Mouse (Mus musculus) midbrain, embryonic 13.5 days (tissue): ENCODE data around the gene Trpm2. TPM values are rescaled to one million over a fixed set of nuclear protein-coding genes. Genes with fewer than 3 reads are reported as not detected.

Experiments
- ATAC-seq: fragments of 200-750 bp; cut with Nextera tagmentation; 2 replicates; pipeline ENCODE4 v1.8.0; 2017; ENCODE audit warnings: mild to moderate bottlenecking, moderate TSS enrichment, moderate library complexity
- H3K27ac ChIP-seq: fragments of 300-500 bp; sonication (generic); 2 replicates; pipeline ENCODE4 v1.5.1; 2015; ENCODE audit warnings: inconsistent platforms, mild to moderate bottlenecking, moderate library complexity
- H3K27me3 ChIP-seq: fragments of 300-500 bp; sonication (generic); 2 replicates; pipeline ENCODE4 v1.6.1; 2015; ENCODE audit warnings: mild to moderate bottlenecking, inconsistent platforms
- H3K36me3 ChIP-seq: fragments of 300-500 bp; sonication (generic); 2 replicates; pipeline ENCODE4 v1.6.1; 2015; ENCODE audit warnings: mild to moderate bottlenecking, inconsistent platforms
- H3K4me1 ChIP-seq: fragments of 300-500 bp; sonication (generic); replicated peaks from 2 replicates; pipeline ENCODE4 v1.6.1; 2015; ENCODE audit warnings: inconsistent platforms
- H3K4me2 ChIP-seq: fragments of 300-500 bp; sonication (generic); replicated peaks from 2 replicates; pipeline ENCODE4 v1.6.1; 2015; ENCODE audit warnings: moderate library complexity, mild to moderate bottlenecking, inconsistent platforms
- H3K4me3 ChIP-seq: fragments of 300-500 bp; sonication (generic); replicated peaks from 2 replicates; pipeline ENCODE4 v1.5.1; 2015; ENCODE audit warnings: mild to moderate bottlenecking, inconsistent platforms
- H3K9ac ChIP-seq: fragments of 300-500 bp; sonication (generic); replicated peaks from 2 replicates; pipeline ENCODE4 v1.6.1; 2015; ENCODE audit warnings: mild to moderate bottlenecking, inconsistent platforms
- H3K9me3 ChIP-seq: fragments of 300-500 bp; sonication (generic); 2 replicates; pipeline ENCODE4 v1.6.1; 2016; ENCODE audit warnings: mild to moderate bottlenecking, inconsistent platforms
- WGBS: fragments of 180-500 bp; shearing (Covaris S2); methylation state at CpG from one replicate; pipeline ENCODE4 v1.1.7; 2015; 5-methylcytosine and 5-hydroxymethylcytosine counted together
- polyA plus RNA-seq: library from polyadenylated mRNA; unstranded; fragments of >200 nt; fragmentation: Nextera tagmentation; extraction: Ambion mirVana; gene quantifications from 2 replicates; pipeline ENCODE4 v1.2.1, GENCODE M21; 2015

Trpm2 gene
- polyA plus RNA-seq, 1 experiment from 2014 or later = 2.7 TPM

DNA sequence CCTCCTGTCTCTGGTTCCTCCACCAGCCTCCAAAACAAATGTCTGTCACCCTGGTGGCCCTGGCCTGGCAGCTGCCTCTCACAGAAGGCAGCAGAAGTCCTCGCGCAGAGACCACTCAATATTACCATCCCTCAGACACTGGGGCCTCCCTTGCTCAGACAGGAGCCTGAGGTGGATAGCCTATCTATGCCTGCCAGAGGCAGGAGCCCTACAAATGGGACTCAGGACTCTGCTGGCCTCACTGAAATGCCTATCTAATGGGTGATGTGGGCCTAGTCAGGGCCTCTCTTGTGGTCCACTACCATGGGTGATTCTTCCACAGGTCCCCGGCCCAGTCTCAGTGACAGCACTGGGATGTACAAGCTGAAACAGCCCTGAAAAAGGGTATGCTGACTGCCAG is 37.8 kb upstream of the Trpm2 start:
- Histone ChIP-seq H3K4me3 (peak overlapping the region; percentile 81), H3K9me3 (no peaks in the 10 kb centered on the region), H3K36me3 (no peaks in the 10 kb centered on the region), H3K27me3 (0 out of 2 replicates have a peak, but pooled peaks cover 2% of the 10 kb centered on the region), H3K4me1 (peaks cover 36% of the 10 kb centered on the region), H3K27ac (0 out of 2 replicates have a peak overlapping the region, but pooled peaks have one; percentile 35), H3K4me2 (peak overlapping the region; percentile 87), H3K9ac (peak overlapping the region; percentile 89)
- ATAC-seq = no peak
- WGBS = 81% methylated on average over 3 of the region's 3 CpGs

DNA sequence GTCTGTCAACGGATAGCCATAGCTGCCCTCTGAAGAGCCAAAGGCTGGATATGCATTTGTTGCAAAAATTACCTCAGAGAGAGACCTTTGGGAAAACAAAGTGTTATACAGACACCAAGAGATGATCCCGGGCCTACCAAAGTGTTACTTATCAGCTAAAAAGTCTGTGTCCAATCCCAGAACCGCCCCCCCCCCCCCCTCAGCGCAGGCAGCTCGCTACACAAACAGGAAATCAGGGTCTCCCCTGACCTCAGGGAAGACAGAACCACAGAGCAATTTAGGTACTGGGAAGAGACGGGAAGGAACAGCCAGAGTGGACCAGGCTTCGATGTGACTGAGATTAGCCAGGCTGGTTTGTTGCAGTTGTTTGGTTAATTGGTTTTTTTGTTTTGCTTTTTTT is 36.8 kb upstream of the Trpm2 start:
- Histone ChIP-seq H3K27me3 (0 out of 2 replicates have a peak, but pooled peaks cover 2% of the 10 kb centered on the region), H3K27ac (no peak overlapping the region), H3K4me2 (0 out of 2 replicates have a peak overlapping the region, but pooled peaks have one; percentile 6), H3K9me3 (no peaks in the 10 kb centered on the region), H3K9ac (peak overlapping the region; percentile 21; the same call in 1 of the 2 replicates), H3K4me3 (no peak overlapping the region), H3K36me3 (peaks cover 6% of the 10 kb centered on the region), H3K4me1 (peaks cover 36% of the 10 kb centered on the region)
- no peak for ATAC-seq
- 61% methylated on average over 7 of the region's 7 CpGs for WGBS

DNA sequence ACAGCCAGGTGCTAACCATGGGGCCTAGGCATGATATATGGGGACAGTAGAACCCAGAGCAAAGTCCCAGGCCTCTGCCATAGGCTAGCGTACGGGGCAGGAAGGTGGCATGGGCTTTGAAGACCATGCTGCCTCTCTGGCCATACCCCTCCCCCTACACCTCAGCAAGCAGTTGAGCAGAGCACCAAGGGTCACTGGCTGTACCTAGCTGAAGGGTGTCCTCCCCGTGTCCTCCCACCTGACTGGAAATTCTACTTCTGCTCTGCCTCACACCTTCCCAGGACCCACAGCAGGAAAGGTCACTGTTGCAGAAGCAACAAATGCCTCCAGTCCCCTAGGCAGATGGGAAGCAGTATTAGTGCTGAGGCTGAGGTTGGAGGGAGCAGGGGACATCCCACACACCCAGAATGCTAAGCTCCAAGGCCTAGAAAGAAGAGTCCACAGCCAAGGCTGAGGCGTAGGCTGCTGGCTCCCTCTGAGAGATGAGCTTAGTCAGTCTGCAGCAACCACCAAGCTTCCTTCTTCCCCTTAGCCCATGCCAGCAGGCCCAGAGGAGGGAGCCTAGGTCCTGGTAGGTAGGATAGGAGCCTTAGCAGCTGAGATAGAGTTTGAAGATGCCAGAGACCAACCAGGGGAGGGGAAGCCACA is 35.6 kb upstream of the Trpm2 start:
- no peak for ATAC-seq
- Histone ChIP-seq H3K27me3 (0 out of 2 replicates have a peak, but pooled peaks cover 2% of the 10 kb centered on the region), H3K4me3 (no peak overlapping the region), H3K4me1 (peaks cover 36% of the 10 kb centered on the region), H3K9ac (0 out of 2 replicates have a peak overlapping the region, but pooled peaks have one; percentile 21), H3K36me3 (peaks cover 19% of the 10 kb centered on the region), H3K9me3 (no peaks in the 10 kb centered on the region), H3K27ac (no peak overlapping the region), H3K4me2 (no peak overlapping the region)
- WGBS = 86% methylated on average over 4 of the region's 4 CpGs

DNA sequence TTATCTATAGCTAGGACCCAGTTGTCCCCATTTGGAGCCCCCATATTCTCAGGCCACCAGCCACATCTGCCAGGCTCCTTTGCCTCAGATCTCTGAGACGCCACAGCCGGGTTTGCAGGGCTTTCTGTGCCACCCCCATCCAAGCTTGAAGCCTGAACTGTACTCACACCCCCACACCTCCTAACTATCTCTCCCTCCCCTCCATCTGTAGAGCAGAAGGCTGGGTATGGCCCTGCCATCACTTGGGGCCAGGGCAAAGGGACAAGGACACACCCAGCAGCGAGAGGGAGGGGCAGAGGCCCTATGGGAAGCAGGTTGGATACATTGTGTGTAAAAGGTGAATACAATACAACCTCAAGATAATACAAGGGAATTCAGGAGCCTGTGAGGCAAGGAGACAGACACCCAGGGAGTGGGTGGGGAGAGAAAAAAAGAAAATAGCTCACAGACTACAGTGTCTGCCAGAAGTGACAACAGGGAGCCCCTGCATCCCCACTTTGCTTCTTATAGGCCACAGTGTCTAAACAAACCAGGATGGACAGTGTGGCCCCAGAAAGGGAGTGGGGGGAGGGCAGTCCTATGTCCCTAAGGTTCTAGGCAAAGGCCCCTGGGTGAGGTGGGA is 34.2 kb upstream of the Trpm2 start:
- no peak for ATAC-seq
- Histone ChIP-seq H3K4me2 (no peak overlapping the region), H3K9ac (no peak overlapping the region), H3K36me3 (peaks cover 32% of the 10 kb centered on the region), H3K4me1 (peaks cover 36% of the 10 kb centered on the region), H3K9me3 (no peaks in the 10 kb centered on the region), H3K4me3 (no peak overlapping the region), H3K27ac (no peak overlapping the region), H3K27me3 (no peaks in the 10 kb centered on the region)
- WGBS = 98% methylated on average over 3 of the region's 3 CpGs

DNA sequence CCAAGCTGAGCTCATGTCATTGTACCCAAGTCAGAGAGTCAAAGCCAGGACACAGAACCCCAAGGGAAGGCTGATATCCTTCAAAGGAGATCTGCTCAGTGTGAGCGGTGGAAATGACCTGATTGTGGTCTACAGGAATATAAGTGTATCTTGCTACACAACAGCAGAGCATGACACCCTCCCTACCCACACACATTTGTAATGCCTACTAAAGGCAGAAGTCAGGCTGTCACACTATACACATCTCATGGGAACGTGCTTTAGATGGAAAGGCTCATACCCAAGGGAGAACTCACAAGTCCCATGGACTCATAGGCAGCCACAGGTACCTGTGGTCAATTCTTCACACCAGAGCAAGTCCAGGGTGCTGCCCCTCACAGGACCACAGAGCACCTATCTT is 32.0 kb upstream of the Trpm2 start:
- no peak for ATAC-seq
- 96% methylated on average over 2 of the region's 2 CpGs for WGBS
- no peak overlapping the region for H3K4me2 ChIP-seq
- H3K4me3 ChIP-seq = no peak overlapping the region
- H3K9me3 ChIP-seq = no peaks in the 10 kb centered on the region
- peaks cover 18% of the 10 kb centered on the region for H3K4me1 ChIP-seq
- no peak overlapping the region for H3K27ac ChIP-seq
- no peaks in the 10 kb centered on the region for H3K27me3 ChIP-seq
- H3K9ac ChIP-seq = no peak overlapping the region
- peaks cover 55% of the 10 kb centered on the region for H3K36me3 ChIP-seq

DNA sequence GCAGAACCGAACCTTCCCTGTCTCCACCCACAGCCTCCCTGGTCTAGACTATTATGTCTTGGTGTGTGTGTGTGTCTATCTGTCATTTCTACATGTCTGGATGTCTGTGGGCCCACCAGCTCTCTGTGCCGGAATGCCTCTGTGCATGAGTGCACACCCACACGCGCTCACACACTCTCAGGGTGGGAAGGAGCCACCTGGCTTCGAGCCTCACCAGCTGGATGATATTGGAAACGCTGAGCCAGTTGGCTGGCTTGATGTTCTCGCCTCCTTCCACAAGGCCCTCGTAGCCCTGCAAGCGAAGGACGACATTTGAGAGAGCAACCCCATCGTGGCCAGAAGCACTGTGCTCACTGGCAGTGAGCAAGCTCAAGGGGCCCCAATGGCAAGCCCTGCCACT is 31.4 kb upstream of the Trpm2 start:
- Histone ChIP-seq H3K27ac (no peak overlapping the region), H3K9ac (no peak overlapping the region), H3K36me3 (peaks cover 60% of the 10 kb centered on the region), H3K27me3 (no peaks in the 10 kb centered on the region), H3K4me2 (no peak overlapping the region), H3K9me3 (no peaks in the 10 kb centered on the region), H3K4me1 (peaks cover 13% of the 10 kb centered on the region), H3K4me3 (no peak overlapping the region)
- 91% methylated on average over 11 of the region's 11 CpGs for WGBS
- no peak for ATAC-seq

DNA sequence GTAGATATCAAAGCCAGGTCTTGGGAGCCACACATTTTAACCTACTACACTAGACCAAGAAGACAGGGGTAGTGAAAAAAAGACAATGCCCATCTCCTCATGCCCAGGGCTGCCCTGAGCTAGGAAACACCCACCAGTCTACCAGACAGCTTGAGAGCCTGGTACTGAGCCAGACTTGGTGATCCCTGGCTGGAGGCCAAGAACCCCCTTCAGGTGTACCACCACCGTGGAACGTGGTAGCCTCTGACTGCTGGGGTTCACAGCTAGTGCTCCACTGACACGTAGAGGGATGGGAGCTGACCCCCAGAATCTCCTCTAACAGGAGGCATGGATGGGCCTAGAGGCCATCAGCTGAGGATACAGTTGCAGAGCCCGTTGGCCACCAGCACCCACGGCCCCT is 29.8 kb upstream of the Trpm2 start:
- Histone ChIP-seq H3K4me2 (no peak overlapping the region), H3K4me3 (no peak overlapping the region), H3K27ac (no peak overlapping the region), H3K27me3 (no peaks in the 10 kb centered on the region), H3K36me3 (peaks cover 76% of the 10 kb centered on the region), H3K9ac (no peak overlapping the region), H3K4me1 (no peaks in the 10 kb centered on the region), H3K9me3 (no peaks in the 10 kb centered on the region)
- ATAC-seq = no peak
- 98% methylated on average over 5 of the region's 5 CpGs for WGBS

DNA sequence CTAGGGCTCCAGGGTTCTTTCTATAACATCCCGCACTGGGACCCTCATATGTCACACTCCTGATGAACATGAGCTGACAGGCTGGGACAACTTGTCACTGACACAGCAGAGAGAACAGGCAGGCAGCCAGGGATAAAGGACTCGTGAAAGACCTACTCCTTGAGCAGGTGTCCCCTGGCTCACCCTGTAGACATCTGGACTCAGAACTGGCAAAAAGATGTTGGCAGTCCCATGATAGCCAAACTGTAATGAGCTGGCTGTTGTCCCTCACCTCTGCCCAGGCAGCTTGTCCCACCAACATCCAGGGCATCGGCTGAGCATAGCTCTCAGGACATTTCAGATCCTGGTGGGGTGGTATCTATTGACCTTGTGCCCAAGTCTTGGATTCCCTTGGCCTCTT is 25.3 kb upstream of the Trpm2 start:
- Histone ChIP-seq H3K9me3 (no peaks in the 10 kb centered on the region), H3K36me3 (peaks cover 96% of the 10 kb centered on the region), H3K4me3 (no peak overlapping the region), H3K9ac (no peak overlapping the region), H3K27ac (no peak overlapping the region), H3K4me1 (no peaks in the 10 kb centered on the region), H3K27me3 (no peaks in the 10 kb centered on the region), H3K4me2 (no peak overlapping the region)
- no peak for ATAC-seq
- WGBS = 93% methylated on average over 3 of the region's 3 CpGs

DNA sequence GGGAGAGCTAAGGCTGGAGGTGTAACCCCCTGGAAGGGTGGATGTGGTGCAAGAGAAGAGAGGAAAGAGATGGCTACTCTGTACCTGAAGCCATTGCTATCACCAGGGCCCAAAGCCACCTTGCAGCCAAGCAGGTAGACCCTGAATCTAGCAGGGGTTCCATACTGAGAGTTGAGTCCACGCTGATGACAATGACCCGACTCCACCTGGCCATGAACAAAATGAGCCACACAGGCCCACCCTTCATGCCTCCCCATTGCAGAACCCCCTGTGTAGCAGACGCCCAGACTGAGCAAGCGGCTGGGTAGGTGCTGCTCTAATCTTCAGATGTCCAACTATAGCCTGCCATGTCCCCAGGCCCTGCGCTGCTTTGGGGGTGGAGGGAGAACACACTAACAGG is 15.4 kb upstream of the Trpm2 start:
- H3K4me3 ChIP-seq = no peak overlapping the region
- H3K27ac ChIP-seq = no peak overlapping the region
- H3K9me3 ChIP-seq = no peaks in the 10 kb centered on the region
- no peaks in the 10 kb centered on the region for H3K4me1 ChIP-seq
- WGBS = 77% methylated on average over 5 of the region's 5 CpGs
- no peak for ATAC-seq
- no peak overlapping the region for H3K9ac ChIP-seq
- no peak overlapping the region for H3K4me2 ChIP-seq
- H3K36me3 ChIP-seq = peaks cover 69% of the 10 kb centered on the region
- no peaks in the 10 kb centered on the region for H3K27me3 ChIP-seq

DNA sequence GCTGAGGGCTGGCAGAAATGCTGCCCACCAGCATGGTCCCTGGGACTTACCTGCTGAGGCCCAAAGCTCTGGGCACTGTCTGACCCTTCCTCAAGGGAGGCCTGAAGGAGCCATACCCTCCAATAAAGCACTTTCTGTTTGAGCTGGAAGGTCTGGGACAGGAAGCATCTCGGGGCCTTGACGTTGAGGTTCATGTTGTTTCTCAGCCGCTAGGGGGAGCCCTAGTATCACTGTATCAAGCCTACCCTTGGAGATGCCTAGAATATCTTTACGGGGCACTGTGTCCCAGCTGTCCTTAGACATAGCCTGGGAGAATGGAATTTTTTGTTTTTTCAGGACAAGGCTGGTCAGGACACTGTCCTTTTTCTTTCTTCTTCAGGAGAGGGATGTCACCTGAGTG is 14.3 kb upstream of the Trpm2 start:
- Histone ChIP-seq H3K36me3 (peaks cover 68% of the 10 kb centered on the region), H3K9me3 (no peaks in the 10 kb centered on the region), H3K27me3 (no peaks in the 10 kb centered on the region), H3K4me2 (no peak overlapping the region), H3K4me3 (no peak overlapping the region), H3K4me1 (peaks cover 4% of the 10 kb centered on the region), H3K9ac (no peak overlapping the region), H3K27ac (no peak overlapping the region)
- ATAC-seq = peak; percentile 53
- WGBS = 1% methylated on average over 4 of the region's 4 CpGs

DNA sequence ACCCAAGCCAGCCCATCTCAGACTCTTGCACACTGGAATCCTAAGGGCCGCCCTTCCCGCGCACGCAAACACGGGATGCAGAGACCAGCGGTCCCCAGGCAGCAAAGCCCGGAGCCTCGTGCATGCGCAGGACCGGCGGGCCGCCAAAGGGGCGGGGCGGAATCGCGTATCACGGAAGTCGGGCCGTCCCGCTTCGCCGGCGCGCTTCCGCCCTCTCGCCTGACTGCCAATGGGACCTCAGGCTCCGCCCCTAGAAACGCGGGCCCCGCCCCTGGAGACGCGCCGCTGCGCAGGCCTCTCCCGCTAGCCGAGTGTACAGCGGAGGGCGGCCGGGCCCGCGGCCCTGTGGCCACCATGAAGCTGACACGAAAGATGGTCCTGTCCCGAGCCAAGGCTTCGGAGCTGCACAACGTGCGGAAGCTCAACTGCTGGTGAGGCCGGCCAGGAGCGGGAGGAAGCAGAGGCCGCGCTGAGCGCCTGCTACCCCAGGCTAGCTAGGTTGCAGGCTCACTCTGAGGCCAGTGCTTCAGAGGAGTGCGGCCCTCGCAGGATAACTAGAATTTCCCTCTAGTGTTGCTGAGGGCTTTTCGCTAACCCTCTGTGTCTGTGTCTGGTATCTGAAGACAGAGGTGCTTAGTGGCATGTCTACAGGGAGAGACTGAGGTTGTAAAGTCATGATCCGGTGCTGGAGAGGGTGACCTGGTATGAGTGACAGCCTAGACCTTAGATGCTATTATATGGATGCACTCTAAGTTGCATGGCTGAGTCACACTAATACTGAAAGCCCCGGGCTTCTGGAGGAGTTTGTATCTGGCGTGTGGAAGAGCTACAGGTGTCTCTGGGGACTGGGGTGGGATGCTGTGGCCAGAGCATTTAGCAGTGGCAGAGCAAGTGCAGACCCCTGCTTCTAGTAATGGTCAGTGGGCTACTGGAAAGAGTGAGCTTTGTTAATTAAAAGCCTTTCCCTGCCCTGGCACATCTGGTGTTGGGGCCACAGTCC is 8.3 kb upstream of the Trpm2 start, which contains the start of gene 1810043G02Rik:
TSS of gene 1810043G02Rik (plus strand) at position 174 of the 1,000 bp plus-strand sequence.
- Histone ChIP-seq H3K27me3 (no peaks in the 10 kb centered on the region), H3K9ac (peak within 1 kb of the TSS; percentile 76), H3K4me1 (peaks cover 13% of the 10 kb centered on the region), H3K36me3 (peaks cover 32% of the 10 kb centered on the region), H3K27ac (peak within 1 kb of the TSS; percentile 78), H3K4me2 (peak within 1 kb of the TSS; percentile 69), H3K4me3 (peak within 1 kb of the TSS; percentile 61), H3K9me3 (no peaks in the 10 kb centered on the region)
- peak; percentile 97 for ATAC-seq
- 1% methylated on average over 57 of the region's 57 CpGs for WGBS
